Mouse (Mus musculus): ENCODE data around the gene Igfbp3. TPM values are rescaled to one million over a fixed set of nuclear protein-coding genes. Genes with fewer than 3 reads are reported as not detected.

The Igfbp3 gene
- polyA plus RNA-seq, 1 experiment from 2014 or later = 42.1 TPM

DNA sequence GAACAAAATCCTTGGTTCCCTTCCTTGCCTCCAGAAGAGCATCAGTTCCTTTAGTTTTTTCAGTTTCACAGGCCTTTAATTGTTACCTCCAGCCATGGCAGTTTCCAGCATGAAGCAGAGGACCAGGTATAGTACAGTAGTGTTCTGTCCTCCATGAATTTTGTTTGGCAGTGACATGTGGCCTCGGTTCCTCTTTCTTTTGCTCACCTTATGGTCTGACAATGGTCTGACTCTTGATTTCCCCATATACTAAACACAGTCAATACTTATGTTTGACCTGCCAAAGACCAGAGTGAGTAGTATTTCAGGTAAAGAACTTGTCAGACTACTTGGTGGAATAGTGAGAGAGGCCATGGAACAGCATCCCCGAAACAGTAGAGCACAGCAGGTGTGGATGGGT lies 23.0 kb upstream of the Igfbp3 start:
- Histone ChIP-seq H3K36me3 (ENCODE audit: control insufficient read depth, insufficient read depth, low read length) (no peaks in the 10 kb centered on the region), H3K9ac (ENCODE audit: low read length) (no peak overlapping the region)
- ATAC-seq (ENCODE audit: insufficient number of reproducible peaks, insufficient read depth, low FRiP score, low read depth) = no peak

DNA sequence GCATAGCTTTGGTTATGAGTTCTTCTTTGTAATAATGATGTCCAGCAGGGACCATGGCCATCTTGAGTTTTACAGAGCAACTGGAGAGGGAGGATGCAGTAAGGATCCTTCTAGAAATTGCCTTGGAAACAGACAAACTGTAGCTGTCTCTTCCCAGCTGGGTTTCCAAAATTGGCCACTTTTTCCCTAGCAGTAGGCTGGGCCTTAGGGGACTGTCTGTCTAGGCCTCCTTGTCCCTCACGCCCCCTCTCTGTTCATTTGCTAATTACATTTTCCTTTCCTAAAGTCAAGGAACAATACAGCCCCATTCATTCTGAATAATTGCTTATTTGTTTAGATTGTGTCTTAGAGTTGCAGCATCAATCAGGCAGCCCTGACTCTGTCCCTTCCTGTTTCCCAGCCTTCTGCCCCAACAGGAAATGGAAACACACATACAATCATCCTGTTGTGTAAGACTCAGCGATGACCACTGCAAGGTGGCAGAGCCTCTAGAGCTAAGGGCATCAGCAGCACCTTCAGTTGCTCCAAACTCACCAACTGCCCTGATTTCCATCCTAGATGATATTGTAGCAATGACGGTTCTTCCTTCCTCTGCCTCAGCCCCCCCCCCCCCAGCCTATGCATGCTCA lies 21.4 kb upstream of the Igfbp3 start:
- no peak overlapping the region for H3K27ac ChIP-seq (replicated peaks in 1 of 2; ENCODE audit: control insufficient read depth in 1 of 2, insufficient read depth in 1 of 2, low read depth in 2 of 2, low read length in 2 of 2)
- no peak overlapping the region for H3K9ac ChIP-seq (ENCODE audit: low read length)
- 55% methylated on average over 3 of the region's 3 CpGs for WGBS
- H3K4me1 ChIP-seq (ENCODE audit: control insufficient read depth in 2 of 2, insufficient read depth in 2 of 2, low read length in 2 of 2) = peaks cover 5 to 6% of the 10 kb centered on the region in 2 experiments; a peak in 2 of 4 replicates
- no peaks in the 10 kb centered on the region for H3K27me3 ChIP-seq (ENCODE audit: control insufficient read depth, insufficient read depth, low read length)
- H3K4me2 ChIP-seq (ENCODE audit: low read length) = no peak overlapping the region
- H3K4me3 ChIP-seq (ENCODE audit: control insufficient read depth in 1 of 2, insufficient read depth in 1 of 2, low read depth in 1 of 2, low read length in 2 of 2) = no peak overlapping the region
- no peaks in the 10 kb centered on the region for H3K9me3 ChIP-seq (ENCODE audit: control insufficient read depth, low read length)
- no peaks in the 10 kb centered on the region for H3K36me3 ChIP-seq (ENCODE audit: control insufficient read depth, insufficient read depth, low read length)
- ATAC-seq (ENCODE audit: insufficient number of reproducible peaks, insufficient read depth, low FRiP score, low read depth) = no peak

More for the DNA sequence above, 23.0 kb upstream of the Igfbp3 start:
- peaks cover 5 to 6% of the 10 kb centered on the region in 2 experiments; a peak in 2 of 4 replicates for H3K4me1 ChIP-seq (ENCODE audit: control insufficient read depth in 2 of 2, insufficient read depth in 2 of 2, low read length in 2 of 2)
- H3K9me3 ChIP-seq (ENCODE audit: control insufficient read depth, low read length) = no peaks in the 10 kb centered on the region
- WGBS = 95% methylated on average over 2 of the region's 2 CpGs
- H3K4me2 ChIP-seq (ENCODE audit: low read length) = no peak overlapping the region
- no peak overlapping the region for H3K27ac ChIP-seq (replicated peaks in 1 of 2; ENCODE audit: control insufficient read depth in 1 of 2, insufficient read depth in 1 of 2, low read depth in 2 of 2, low read length in 2 of 2)
- H3K27me3 ChIP-seq (ENCODE audit: control insufficient read depth, insufficient read depth, low read length) = no peaks in the 10 kb centered on the region
- no peak overlapping the region for H3K4me3 ChIP-seq (ENCODE audit: control insufficient read depth in 1 of 2, insufficient read depth in 1 of 2, low read depth in 1 of 2, low read length in 2 of 2)

DNA sequence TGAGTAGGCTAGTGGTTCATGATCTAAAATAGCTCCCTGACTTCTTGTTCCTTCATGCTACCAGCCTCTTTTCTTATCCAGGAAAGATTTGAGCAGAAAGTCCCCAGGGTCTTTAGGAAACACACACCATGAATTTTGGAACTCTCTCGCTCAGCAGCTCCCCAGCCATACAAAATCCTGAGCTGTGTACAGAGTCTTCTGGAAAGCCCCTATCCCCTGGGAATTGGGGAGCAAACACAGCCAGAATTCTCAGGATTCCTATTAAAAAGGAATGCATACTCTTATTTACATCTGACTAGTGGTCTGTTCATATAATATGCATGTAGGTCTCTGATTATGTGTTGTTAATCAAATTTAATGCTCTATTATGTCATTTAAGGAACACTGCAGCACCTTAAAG lies 20.7 kb upstream of the Igfbp3 start:
- Histone ChIP-seq H3K36me3 (ENCODE audit: control insufficient read depth, insufficient read depth, low read length) (no peaks in the 10 kb centered on the region), H3K9ac (ENCODE audit: low read length) (no peak overlapping the region), H3K27ac (replicated peaks in 1 of 2; ENCODE audit: control insufficient read depth in 1 of 2, insufficient read depth in 1 of 2, low read depth in 2 of 2, low read length in 2 of 2) (no peak overlapping the region), H3K9me3 (ENCODE audit: control insufficient read depth, low read length) (no peaks in the 10 kb centered on the region), H3K4me2 (ENCODE audit: low read length) (no peak overlapping the region), H3K4me3 (ENCODE audit: control insufficient read depth in 1 of 2, insufficient read depth in 1 of 2, low read depth in 1 of 2, low read length in 2 of 2) (no peak overlapping the region), H3K4me1 (ENCODE audit: control insufficient read depth in 2 of 2, insufficient read depth in 2 of 2, low read length in 2 of 2) (peaks cover 5 to 6% of the 10 kb centered on the region in 2 experiments; a peak in 2 of 4 replicates), H3K27me3 (ENCODE audit: control insufficient read depth, insufficient read depth, low read length) (no peaks in the 10 kb centered on the region)
- ATAC-seq (ENCODE audit: insufficient number of reproducible peaks, insufficient read depth, low FRiP score, low read depth) = no peak
- WGBS = 48% methylated on average over 1 of the region's 1 CpGs

DNA sequence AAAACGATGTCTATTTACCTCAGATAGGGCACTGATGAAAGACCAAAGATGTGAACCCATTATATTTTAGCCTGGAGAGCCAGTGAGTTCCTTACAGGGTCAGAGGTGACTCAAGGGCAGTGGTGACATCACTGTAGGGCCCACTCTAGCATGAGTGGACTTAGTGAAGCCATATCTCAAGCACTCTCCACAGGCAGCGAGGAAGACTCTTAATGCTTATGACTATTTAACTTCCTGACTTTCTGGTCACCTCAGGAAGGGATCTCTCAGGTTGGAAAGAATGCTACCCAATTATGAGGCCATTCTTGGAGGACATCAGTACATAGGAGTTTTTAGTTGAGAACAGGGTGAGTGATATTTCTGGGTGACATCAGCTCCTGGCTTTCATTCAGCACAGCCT lies 19.6 kb upstream of the Igfbp3 start:
- H3K9ac ChIP-seq (ENCODE audit: low read length) = no peak overlapping the region
- H3K4me3 ChIP-seq (ENCODE audit: control insufficient read depth in 1 of 2, insufficient read depth in 1 of 2, low read depth in 1 of 2, low read length in 2 of 2) = no peak overlapping the region
- no peaks in the 10 kb centered on the region for H3K36me3 ChIP-seq (ENCODE audit: control insufficient read depth, insufficient read depth, low read length)
- no peak overlapping the region for H3K4me2 ChIP-seq (ENCODE audit: low read length)
- ATAC-seq (ENCODE audit: insufficient number of reproducible peaks, insufficient read depth, low FRiP score, low read depth) = no peak
- WGBS = 61% methylated on average over 2 of the region's 2 CpGs
- no peaks in the 10 kb centered on the region for H3K9me3 ChIP-seq (ENCODE audit: control insufficient read depth, low read length)
- H3K4me1 ChIP-seq (ENCODE audit: control insufficient read depth in 2 of 2, insufficient read depth in 2 of 2, low read length in 2 of 2) = peaks cover 2 to 6% of the 10 kb centered on the region in 2 experiments; a peak in 2 of 4 replicates
- no peaks in the 10 kb centered on the region for H3K27me3 ChIP-seq (ENCODE audit: control insufficient read depth, insufficient read depth, low read length)
- H3K27ac ChIP-seq (replicated peaks in 1 of 2; ENCODE audit: control insufficient read depth in 1 of 2, insufficient read depth in 1 of 2, low read depth in 2 of 2, low read length in 2 of 2) = no peak overlapping the region

GRCm38 (mm10) chr11:7231958-7232357 lies 18.2 kb upstream of the Igfbp3 start:
- no peak for ATAC-seq (ENCODE audit: insufficient number of reproducible peaks, insufficient read depth, low FRiP score, low read depth)
- Histone ChIP-seq H3K27me3 (ENCODE audit: control insufficient read depth, insufficient read depth, low read length) (no peaks in the 10 kb centered on the region), H3K27ac (replicated peaks in 1 of 2; ENCODE audit: control insufficient read depth in 1 of 2, insufficient read depth in 1 of 2, low read depth in 2 of 2, low read length in 2 of 2) (no peak overlapping the region), H3K4me3 (ENCODE audit: control insufficient read depth in 1 of 2, insufficient read depth in 1 of 2, low read depth in 1 of 2, low read length in 2 of 2) (no peak overlapping the region), H3K36me3 (ENCODE audit: control insufficient read depth, insufficient read depth, low read length) (no peaks in the 10 kb centered on the region), H3K9ac (ENCODE audit: low read length) (no peak overlapping the region), H3K9me3 (ENCODE audit: control insufficient read depth, low read length) (no peaks in the 10 kb centered on the region), H3K4me1 (ENCODE audit: control insufficient read depth in 2 of 2, insufficient read depth in 2 of 2, low read length in 2 of 2) (no peaks in the 10 kb centered on the region), H3K4me2 (ENCODE audit: low read length) (no peak overlapping the region)
- 85% methylated on average over 4 of the region's 4 CpGs for WGBS

DNA sequence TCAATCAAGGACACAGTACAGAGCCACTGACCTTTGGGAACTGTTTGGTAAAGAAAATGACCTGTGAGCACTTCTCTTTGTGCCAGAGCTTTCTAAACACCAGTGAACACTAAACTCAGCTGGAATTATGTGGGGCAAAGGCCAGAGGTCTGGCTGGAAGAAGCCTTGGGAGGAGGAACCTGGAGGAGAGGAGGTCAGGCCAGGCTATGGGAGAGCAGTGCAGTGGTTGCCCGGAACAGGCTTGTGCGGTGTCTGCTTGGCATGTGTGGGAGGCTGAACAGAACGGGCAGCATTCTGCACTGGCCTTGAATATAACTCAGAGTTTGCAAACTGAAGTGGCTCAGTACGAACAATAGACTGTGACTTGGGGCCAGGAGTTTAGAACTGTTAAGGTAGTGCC lies 16.3 kb upstream of the Igfbp3 start:
- 75% methylated on average over 4 of the region's 4 CpGs for WGBS

DNA sequence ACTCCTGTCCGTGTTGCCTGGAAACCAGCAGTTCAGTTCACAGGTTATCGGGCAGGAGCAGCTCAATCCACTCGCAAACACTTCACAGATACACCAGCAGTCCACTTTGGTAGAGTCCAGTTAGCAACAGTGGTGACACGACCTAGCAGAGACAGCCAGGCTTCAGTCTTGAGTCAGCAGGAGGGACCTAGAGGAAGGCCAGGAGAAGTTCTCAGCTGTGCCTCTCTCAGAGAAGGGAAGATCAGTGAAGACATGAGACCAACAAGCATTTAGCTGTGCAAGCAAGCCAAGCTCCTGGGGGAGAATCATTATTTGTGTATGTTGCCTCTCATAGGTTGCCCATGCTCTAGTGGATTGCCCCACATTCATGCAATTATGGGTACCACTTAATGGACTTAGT lies 14.4 kb upstream of the Igfbp3 start:
- Histone ChIP-seq H3K9ac (ENCODE audit: low read length) (no peak overlapping the region), H3K4me2 (ENCODE audit: low read length) (no peak overlapping the region), H3K4me1 (ENCODE audit: control insufficient read depth in 2 of 2, insufficient read depth in 2 of 2, low read length in 2 of 2) (no peaks in the 10 kb centered on the region), H3K36me3 (ENCODE audit: control insufficient read depth, insufficient read depth, low read length) (no peaks in the 10 kb centered on the region), H3K4me3 (ENCODE audit: control insufficient read depth in 1 of 2, insufficient read depth in 1 of 2, low read depth in 1 of 2, low read length in 2 of 2) (no peak overlapping the region), H3K27ac (replicated peaks in 1 of 2; ENCODE audit: control insufficient read depth in 1 of 2, insufficient read depth in 1 of 2, low read depth in 2 of 2, low read length in 2 of 2) (no peak overlapping the region), H3K9me3 (ENCODE audit: control insufficient read depth, low read length) (no peaks in the 10 kb centered on the region), H3K27me3 (ENCODE audit: control insufficient read depth, insufficient read depth, low read length) (no peaks in the 10 kb centered on the region)
- WGBS = 71% methylated on average over 4 of the region's 4 CpGs
- ATAC-seq (ENCODE audit: insufficient number of reproducible peaks, insufficient read depth, low FRiP score, low read depth) = no peak

More for the DNA sequence above, 16.3 kb upstream of the Igfbp3 start:
- no peak for ATAC-seq (ENCODE audit: insufficient number of reproducible peaks, insufficient read depth, low FRiP score, low read depth)
- Histone ChIP-seq H3K4me1 (ENCODE audit: control insufficient read depth in 2 of 2, insufficient read depth in 2 of 2, low read length in 2 of 2) (no peaks in the 10 kb centered on the region), H3K9ac (ENCODE audit: low read length) (no peak overlapping the region), H3K27me3 (ENCODE audit: control insufficient read depth, insufficient read depth, low read length) (no peaks in the 10 kb centered on the region), H3K27ac (replicated peaks in 1 of 2; ENCODE audit: control insufficient read depth in 1 of 2, insufficient read depth in 1 of 2, low read depth in 2 of 2, low read length in 2 of 2) (no peak overlapping the region), H3K9me3 (ENCODE audit: control insufficient read depth, low read length) (no peaks in the 10 kb centered on the region), H3K4me2 (ENCODE audit: low read length) (no peak overlapping the region), H3K4me3 (ENCODE audit: control insufficient read depth in 1 of 2, insufficient read depth in 1 of 2, low read depth in 1 of 2, low read length in 2 of 2) (no peak overlapping the region), H3K36me3 (ENCODE audit: control insufficient read depth, insufficient read depth, low read length) (no peaks in the 10 kb centered on the region)
